In the genomic region with DNA sequence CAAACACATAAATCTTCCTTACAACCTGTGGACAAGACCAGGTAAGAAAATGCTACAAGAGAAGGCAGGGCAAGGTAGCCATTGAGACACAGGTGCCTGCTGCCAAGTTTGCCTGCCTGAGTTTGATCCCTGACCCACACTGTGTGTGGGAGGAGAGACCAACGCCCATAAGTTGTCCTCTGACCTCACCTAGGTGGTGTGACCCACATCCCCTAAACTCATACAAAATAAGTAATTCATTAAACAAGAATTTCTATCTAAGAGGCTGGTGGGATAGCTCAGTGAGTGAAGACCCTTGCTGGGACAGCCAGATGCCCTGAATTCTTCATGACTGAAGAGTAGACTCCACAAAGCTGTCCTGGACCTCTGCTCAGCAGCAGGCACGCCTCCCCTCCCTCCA, we compare ENCODE assay signal across 21 mouse cellular contexts. TPM values are rescaled to one million over a fixed set of nuclear protein-coding genes. Genes with fewer than 3 reads are reported as not detected.
A peak's percentile ranks its signal among the peaks of the same experiment; 100 is the strongest.
DNase-seq lines count a peak whose midpoint lies in the region; ATAC-seq and TF ChIP-seq lines count a peak whose summit lies in the region.
"Had no signal": no experiment of that assay in that cellular context is flagged by ENCODE, and none has a peak within 500 bp of the region (broad histone marks: within the 10 kb centered on the region; RNA-seq: fewer than 3 reads in every experiment).

No protein-coding gene starts in this region.

- WGBS in kidney, adult 2 months = 49% methylated on average over 2 of the region's 2 CpGs
- 54% methylated on average over 2 of the region's 2 CpGs for WGBS in kidney, embryonic 15.5 days

- peak; percentile 89 for DNase-seq in kidney, adult 2 months
- DNase-seq in testis, postnatal 14 days (ENCODE audit: low spot score) = no peak
- DNase-seq in kidney, postnatal 14 days = peak; percentile 70
- no peak for DNase-seq in yolk sac, embryonic 10.5 days (ENCODE audit: low spot score)
- no peak for DNase-seq in frontal cortex, postnatal 36 days (ENCODE audit: low spot score in 2 of 2)
- DNase-seq: cerebellum, adult 11 months; cerebellum, adult 9-11 months; gastrocnemius, adult 2 months; layer of hippocampus, adult 9-11 months; lung, postnatal 36 days had no signal

- H3K27me3 ChIP-seq in kidney, adult 2 months (replicated peaks; ENCODE audit: control insufficient read depth, insufficient read depth, low read length) = no peaks in the 10 kb centered on the region
- no peaks in the 10 kb centered on the region for H3K27me3 ChIP-seq in kidney, embryonic 15.5 days
- H3K27me3 ChIP-seq in testis, adult 2 months (ENCODE audit: control insufficient read depth, insufficient read depth, low read length) = no peaks in the 10 kb centered on the region
- H3K27me3 ChIP-seq: embryonic facial prominence, embryonic 12.5 days; forebrain, embryonic 13.5 days; hindbrain, embryonic 13.5 days; limb, embryonic 15.5 days; lung, embryonic 15.5 days; neural tube, embryonic 15.5 days; Patski had no signal

- no peak overlapping the region for H3K9ac ChIP-seq in kidney, embryonic 15.5 days
- H3K9ac ChIP-seq: embryonic facial prominence, embryonic 12.5 days; forebrain, embryonic 13.5 days; hindbrain, embryonic 13.5 days; limb, embryonic 15.5 days; lung, embryonic 15.5 days; neural tube, embryonic 15.5 days had no signal

- no peak overlapping the region for H3K4me2 ChIP-seq in kidney, embryonic 15.5 days
- H3K4me2 ChIP-seq: embryonic facial prominence, embryonic 12.5 days; forebrain, embryonic 13.5 days; hindbrain, embryonic 13.5 days; limb, embryonic 15.5 days; lung, embryonic 15.5 days; neural tube, embryonic 15.5 days had no signal

- H3K36me3 ChIP-seq in kidney, adult 2 months (ENCODE audit: control insufficient read depth, insufficient read depth, low read length) = no peaks in the 10 kb centered on the region
- H3K36me3 ChIP-seq in kidney, embryonic 15.5 days = peaks cover 12% of the 10 kb centered on the region
- H3K36me3 ChIP-seq in testis, adult 2 months (ENCODE audit: control insufficient read depth, insufficient read depth, low read length) = peaks cover 3% of the 10 kb centered on the region

- no peak for TF ChIP-seq POLR2A in kidney, adult 2 months (IDR thresholded peaks at IDR 0.05; ENCODE audit: low read depth, low read length)
- no peak for TF ChIP-seq POLR2A in testis, adult 2 months (IDR thresholded peaks at IDR 0.05; ENCODE audit: control insufficient read depth, low read depth, low read length)

- no peaks in the 10 kb centered on the region for H3K9me3 ChIP-seq in kidney, embryonic 15.5 days (replicated peaks)
- H3K9me3 ChIP-seq: embryonic facial prominence, embryonic 12.5 days; forebrain, embryonic 13.5 days; hindbrain, embryonic 13.5 days; limb, embryonic 15.5 days; lung, embryonic 15.5 days; midbrain, embryonic 10.5 days; neural tube, embryonic 15.5 days had no signal

- peak overlapping the region; percentile 79 for H3K27ac ChIP-seq in kidney, adult 2 months (ENCODE audit: insufficient read depth, low read depth, low read length)
- no peak overlapping the region for H3K27ac ChIP-seq in kidney, embryonic 15.5 days
- H3K27ac ChIP-seq in testis, adult 2 months (ENCODE audit: control insufficient read depth, insufficient read depth, low read depth, low read length) = peak overlapping the region; percentile 82; the same call in 1 of the 2 replicates
- H3K27ac ChIP-seq: embryonic facial prominence, embryonic 12.5 days; forebrain, embryonic 13.5 days; gastrocnemius, adult 2 months; hindbrain, embryonic 13.5 days; left cerebral cortex, adult 2 months; limb, embryonic 15.5 days; lung, embryonic 15.5 days; midbrain, embryonic 10.5 days; neural tube, embryonic 15.5 days had no signal

- no peak for TF ChIP-seq CTCF in kidney, adult 2 months (conservative IDR thresholded peaks at IDR 0.05; ENCODE audit: insufficient read depth, insufficient read length, low read depth, low read length)
- no peak for TF ChIP-seq CTCF in testis, adult 2 months (IDR thresholded peaks at IDR 0.05; ENCODE audit: control insufficient read depth, insufficient read depth, insufficient replicate concordance, low read depth, low read length)

- ATAC-seq in kidney, embryonic 15.5 days (replicated peaks; ENCODE audit: low FRiP score) = no peak
- ATAC-seq: forebrain, embryonic 13.5 days; Patski had no signal

- peaks cover 41% of the 10 kb centered on the region for H3K4me1 ChIP-seq in kidney, adult 2 months (ENCODE audit: control insufficient read depth, insufficient read depth, low read length)
- peaks cover 60% of the 10 kb centered on the region for H3K4me1 ChIP-seq in kidney, embryonic 15.5 days
- peaks cover 20% of the 10 kb centered on the region for H3K4me1 ChIP-seq in testis, adult 2 months (ENCODE audit: control insufficient read depth, insufficient read depth, low read length)

- H3K4me3 ChIP-seq in kidney, adult 2 months (ENCODE audit: insufficient read depth, low read depth, low read length) = no peak overlapping the region
- no peak overlapping the region for H3K4me3 ChIP-seq in kidney, embryonic 15.5 days (replicated peaks)
- H3K4me3 ChIP-seq in testis, adult 2 months (ENCODE audit: control insufficient read depth, low read depth, low read length) = peak overlapping the region; percentile 59
- H3K4me3 ChIP-seq: embryonic facial prominence, embryonic 12.5 days; forebrain, embryonic 13.5 days; gastrocnemius, adult 2 months; hindbrain, embryonic 13.5 days; left cerebral cortex, adult 2 months; limb, embryonic 15.5 days; lung, embryonic 15.5 days; midbrain, embryonic 10.5 days; neural tube, embryonic 15.5 days had no signal

RNA-seq across cellular contexts. Expression of a gene that starts 4.6 kb away (rescaled TPM):
- 299 and 319 TPM in 2 replicates for polyA plus RNA-seq in kidney, adult 2 months (2012; rRNA removed)
- polyA plus RNA-seq in kidney, embryonic 15.5 days (2015; fragmentation: Nextera tagmentation; extraction: Ambion mirVana) = 131 and 136 TPM in 2 replicates
- 35.4 and 42.1 TPM in 2 replicates for polyA plus RNA-seq in testis, adult 2 months (2012; rRNA removed)

RNA-seq across cellular contexts. Expression of a gene that starts 7.4 kb away (rescaled TPM):
- polyA plus RNA-seq in kidney, adult 2 months (2012; rRNA removed) = 31.1 and 34.6 TPM in 2 replicates
- polyA plus RNA-seq in kidney, embryonic 15.5 days (2015; fragmentation: Nextera tagmentation; extraction: Ambion mirVana) = 14.3 and 18.6 TPM in 2 replicates
- 4.5 and 5.3 TPM in 2 replicates for polyA plus RNA-seq in testis, adult 2 months (2012; rRNA removed)

RNA-seq across cellular contexts. Expression of a gene that starts 55.1 kb away (rescaled TPM):
- polyA plus RNA-seq in kidney, adult 2 months (2012; rRNA removed) = 23.8 and 26.7 TPM in 2 replicates
- 60.5 and 62.8 TPM in 2 replicates for polyA plus RNA-seq in kidney, embryonic 15.5 days (2015; fragmentation: Nextera tagmentation; extraction: Ambion mirVana)
- polyA plus RNA-seq in testis, adult 2 months (2012; rRNA removed) = 5.9 and 8.6 TPM in 2 replicates

Comparison
In these comparisons a context has a peak if more than half of its experiments do, and no peak if none do; other contexts are left out.
1. DNase-seq: peak in kidney, adult 2 months (single experiment) and kidney, postnatal 14 days (single experiment); none in testis, postnatal 14 days (single experiment), yolk sac, embryonic 10.5 days (single experiment) and frontal cortex, postnatal 36 days (0 of 2).